Mouse (Mus musculus): ENCODE results near the gene Gkn3. TPM values are rescaled to one million over a fixed set of nuclear protein-coding genes. Genes with fewer than 3 reads are reported as not detected.

Gene Gkn3
- polyA plus RNA-seq, 1 experiment from 2014 or later = 0.62 TPM

DNA sequence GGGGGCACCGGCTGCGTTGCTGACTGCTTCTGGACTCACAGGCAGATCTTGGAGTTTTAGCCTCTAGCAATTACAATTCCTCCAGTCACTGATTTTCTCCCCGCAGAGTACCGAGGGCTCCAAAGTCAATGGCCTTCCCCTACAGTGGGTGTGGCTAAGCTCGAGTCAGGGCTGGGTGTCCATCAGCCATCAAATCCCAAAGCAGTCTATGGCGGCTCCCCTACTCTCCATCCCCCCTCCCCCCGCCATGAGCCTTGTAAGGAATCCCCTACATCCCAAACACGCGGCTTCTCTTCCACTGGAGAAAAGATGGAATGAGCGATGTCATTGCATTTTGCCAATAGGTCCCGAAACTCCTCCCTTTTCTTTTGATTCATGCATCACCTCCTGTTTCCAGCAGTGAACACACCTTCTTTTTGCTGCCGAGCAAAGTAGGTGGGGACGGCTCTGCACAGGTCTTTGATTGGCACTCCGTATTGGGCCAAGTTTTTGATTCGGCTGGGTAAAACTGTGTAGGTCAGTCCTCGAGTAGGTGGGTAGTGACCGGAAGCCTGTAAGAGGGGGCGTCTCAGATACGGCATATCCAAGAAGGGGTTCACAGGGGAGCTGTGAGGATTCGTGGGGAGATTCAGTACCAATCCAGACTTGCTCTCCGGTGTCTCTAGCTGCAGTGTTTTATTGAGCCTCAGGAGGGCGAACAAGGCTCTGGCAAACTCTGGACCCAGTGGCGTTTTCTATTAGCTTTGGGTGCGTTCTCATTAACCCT, 4.6 kb downstream of the Gkn3 start:
- ATAC-seq (replicated peaks; ENCODE audit: extremely low read depth, insufficient read depth, low FRiP score) = no peak
- Histone ChIP-seq H3K4me1 (ENCODE audit: control insufficient read depth, insufficient read depth, low read length) (peaks cover 9% of the 10 kb centered on the region; the same call in 1 of the 2 replicates), H3K4me2 (ENCODE audit: low read depth, low read length) (peak overlapping the region; percentile 64), H3K36me3 (ENCODE audit: control insufficient read depth, insufficient read depth) (no peaks in the 10 kb centered on the region), H3K27ac (ENCODE audit: low read length) (no peak overlapping the region), H3K4me3 (ENCODE audit: low read length) (peak overlapping the region; percentile 41), H3K9ac (ENCODE audit: low read length) (0 out of 2 replicates have a peak overlapping the region, but pooled peaks have one; percentile 27), H3K27me3 (ENCODE audit: control insufficient read depth, insufficient read depth, low read length) (peaks cover 47% of the 10 kb centered on the region), H3K9me3 (replicated peaks; ENCODE audit: control insufficient read depth, low read length) (no peaks in the 10 kb centered on the region)
- WGBS = 11% methylated on average over 24 of the region's 24 CpGs

DNA sequence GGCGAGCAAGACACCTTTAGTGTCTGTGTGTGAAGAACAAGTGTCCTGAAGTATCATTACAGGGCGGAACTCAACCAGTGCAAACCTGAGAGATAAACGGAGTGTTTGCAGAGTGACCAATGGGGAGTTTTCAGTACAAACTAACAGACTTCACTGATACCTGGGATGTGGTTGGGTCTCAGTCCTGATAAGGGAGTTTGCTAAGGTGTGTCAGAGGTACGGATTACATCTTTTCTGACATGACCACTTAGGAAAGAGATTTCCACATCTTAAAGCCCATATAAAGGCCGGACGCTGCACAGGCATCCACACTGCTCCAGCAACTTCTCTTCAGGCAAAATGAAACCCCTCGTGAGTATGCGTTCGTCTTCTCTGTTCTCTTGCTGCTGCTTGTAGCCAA, 15.7 kb downstream of the Gkn3 start, which contains the start of gene Gkn2:
Gkn2 (plus strand) TSS at position 301 of the 400 bp plus-strand sequence.
- no peak within 1 kb of the TSS for H3K4me2 ChIP-seq (ENCODE audit: low read depth, low read length)
- 81% methylated on average over 9 of the region's 9 CpGs for WGBS
- no peak within 1 kb of the TSS for H3K4me3 ChIP-seq (ENCODE audit: low read length)
- no peak within 1 kb of the TSS for H3K9ac ChIP-seq (ENCODE audit: low read length)
- H3K36me3 ChIP-seq (ENCODE audit: control insufficient read depth, insufficient read depth) = no peaks in the 10 kb centered on the region
- H3K4me1 ChIP-seq (ENCODE audit: control insufficient read depth, insufficient read depth, low read length) = no peaks in the 10 kb centered on the region
- no peak within 1 kb of the TSS for H3K27ac ChIP-seq (ENCODE audit: low read length)
- no peaks in the 10 kb centered on the region for H3K9me3 ChIP-seq (replicated peaks; ENCODE audit: control insufficient read depth, low read length)
- H3K27me3 ChIP-seq (ENCODE audit: control insufficient read depth, insufficient read depth, low read length) = peaks cover 5% of the 10 kb centered on the region
- ATAC-seq (replicated peaks; ENCODE audit: extremely low read depth, insufficient read depth, low FRiP score) = no peak

DNA sequence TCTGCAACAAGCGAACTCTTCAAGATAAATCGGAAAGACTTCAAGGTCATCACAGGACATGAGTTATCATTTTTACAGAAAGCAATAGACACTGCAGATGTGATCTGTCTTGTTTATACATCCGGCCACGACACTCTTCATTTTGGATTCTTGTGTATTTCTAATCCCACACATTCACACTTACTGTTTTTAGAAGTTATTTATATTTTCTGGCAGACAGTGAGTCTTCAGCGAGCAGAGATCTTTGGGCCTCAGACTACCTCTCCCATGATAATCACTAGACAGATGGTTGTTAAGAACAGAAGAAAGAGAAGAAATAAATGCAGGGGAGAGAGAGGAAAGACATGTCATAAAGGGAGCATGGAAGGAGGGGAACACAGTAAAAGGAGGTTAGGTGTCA, 19.5 kb downstream of the Gkn3 start:
- H3K9me3 ChIP-seq (replicated peaks; ENCODE audit: control insufficient read depth, low read length) = no peaks in the 10 kb centered on the region
- H3K27ac ChIP-seq (ENCODE audit: low read length) = no peak overlapping the region
- no peaks in the 10 kb centered on the region for H3K4me1 ChIP-seq (ENCODE audit: control insufficient read depth, insufficient read depth, low read length)
- WGBS = 73% methylated on average over 5 of the region's 5 CpGs
- ATAC-seq (replicated peaks; ENCODE audit: extremely low read depth, insufficient read depth, low FRiP score) = no peak
- H3K4me2 ChIP-seq (ENCODE audit: low read depth, low read length) = no peak overlapping the region
- H3K9ac ChIP-seq (ENCODE audit: low read length) = no peak overlapping the region
- H3K36me3 ChIP-seq (ENCODE audit: control insufficient read depth, insufficient read depth) = no peaks in the 10 kb centered on the region
- H3K27me3 ChIP-seq (ENCODE audit: control insufficient read depth, insufficient read depth, low read length) = peaks cover 3% of the 10 kb centered on the region
- no peak overlapping the region for H3K4me3 ChIP-seq (ENCODE audit: low read length)

GRCm38 (mm10) chr6:87354441-87354840, 34.3 kb downstream of the Gkn3 start:
- H3K9ac ChIP-seq (ENCODE audit: low read length) = no peak overlapping the region
- no peak overlapping the region for H3K4me2 ChIP-seq (ENCODE audit: low read depth, low read length)
- no peak overlapping the region for H3K27ac ChIP-seq (ENCODE audit: low read length)
- WGBS = 70% methylated on average over 5 of the region's 5 CpGs
- H3K27me3 ChIP-seq (ENCODE audit: control insufficient read depth, insufficient read depth, low read length) = no peaks in the 10 kb centered on the region
- no peaks in the 10 kb centered on the region for H3K4me1 ChIP-seq (ENCODE audit: control insufficient read depth, insufficient read depth, low read length)
- no peak overlapping the region for H3K4me3 ChIP-seq (ENCODE audit: low read length)
- no peaks in the 10 kb centered on the region for H3K9me3 ChIP-seq (replicated peaks; ENCODE audit: control insufficient read depth, low read length)
- ATAC-seq (replicated peaks; ENCODE audit: extremely low read depth, insufficient read depth, low FRiP score) = no peak
- no peaks in the 10 kb centered on the region for H3K36me3 ChIP-seq (ENCODE audit: control insufficient read depth, insufficient read depth)

DNA sequence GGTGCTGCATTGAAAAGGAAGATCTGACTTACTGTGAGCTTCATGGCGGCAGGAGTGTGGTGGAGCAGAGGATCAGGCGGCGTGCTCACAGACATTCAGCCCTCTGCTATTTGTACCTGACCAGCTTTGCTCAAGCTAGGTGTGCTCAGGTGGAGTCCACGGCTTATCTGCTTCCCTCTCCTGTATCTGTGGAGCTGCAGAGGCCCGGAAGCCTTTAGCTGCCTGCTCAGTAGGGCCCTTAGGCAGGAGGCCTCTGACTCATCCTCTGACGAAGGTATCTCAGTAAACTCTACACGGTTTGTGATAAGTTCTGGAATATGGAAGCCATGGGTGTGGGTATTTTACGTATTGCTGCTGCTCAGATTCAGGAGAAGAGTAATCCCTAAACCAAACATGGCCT, 37.9 kb downstream of the Gkn3 start, which contains the start of gene Gkn1:
Gkn1 (minus strand) TSS at position 114 of the 400 bp plus-strand sequence.
- Histone ChIP-seq H3K4me1 (ENCODE audit: control insufficient read depth, insufficient read depth, low read length) (no peaks in the 10 kb centered on the region), H3K36me3 (ENCODE audit: control insufficient read depth, insufficient read depth) (no peaks in the 10 kb centered on the region), H3K27me3 (ENCODE audit: control insufficient read depth, insufficient read depth, low read length) (0 out of 2 replicates have a peak, but pooled peaks cover 3% of the 10 kb centered on the region), H3K4me3 (ENCODE audit: low read length) (no peak within 1 kb of the TSS), H3K4me2 (ENCODE audit: low read depth, low read length) (no peak within 1 kb of the TSS), H3K27ac (ENCODE audit: low read length) (no peak within 1 kb of the TSS), H3K9ac (ENCODE audit: low read length) (no peak within 1 kb of the TSS), H3K9me3 (replicated peaks; ENCODE audit: control insufficient read depth, low read length) (no peaks in the 10 kb centered on the region)
- 81% methylated on average over 8 of the region's 8 CpGs for WGBS
- no peak for ATAC-seq (replicated peaks; ENCODE audit: extremely low read depth, insufficient read depth, low FRiP score)

- Histone ChIP-seq H3K4me3 (ENCODE audit: low read length) (peak overlapping the region; percentile 73), H3K4me2 (ENCODE audit: low read depth, low read length) (peak overlapping the region; percentile 96), H3K9me3 (replicated peaks; ENCODE audit: control insufficient read depth, low read length) (no peaks in the 10 kb centered on the region), H3K27ac (ENCODE audit: low read length) (no peak overlapping the region), H3K27me3 (ENCODE audit: control insufficient read depth, insufficient read depth, low read length) (peaks cover 9% of the 10 kb centered on the region), H3K4me1 (ENCODE audit: control insufficient read depth, insufficient read depth, low read length) (peaks cover 4% of the 10 kb centered on the region; the same call in 1 of the 2 replicates), H3K9ac (ENCODE audit: low read length) (no peak overlapping the region), H3K36me3 (ENCODE audit: control insufficient read depth, insufficient read depth) (no peaks in the 10 kb centered on the region)
- 28% methylated on average over 6 of the region's 6 CpGs for whole genome bisulfite sequencing
- ATAC-seq (replicated peaks; ENCODE audit: extremely low read depth, insufficient read depth, low FRiP score) = no peak
These were observed 52.8 kb downstream of the Gkn3 start for GRCm38 (mm10) chr6:87335935-87336295.

DNA sequence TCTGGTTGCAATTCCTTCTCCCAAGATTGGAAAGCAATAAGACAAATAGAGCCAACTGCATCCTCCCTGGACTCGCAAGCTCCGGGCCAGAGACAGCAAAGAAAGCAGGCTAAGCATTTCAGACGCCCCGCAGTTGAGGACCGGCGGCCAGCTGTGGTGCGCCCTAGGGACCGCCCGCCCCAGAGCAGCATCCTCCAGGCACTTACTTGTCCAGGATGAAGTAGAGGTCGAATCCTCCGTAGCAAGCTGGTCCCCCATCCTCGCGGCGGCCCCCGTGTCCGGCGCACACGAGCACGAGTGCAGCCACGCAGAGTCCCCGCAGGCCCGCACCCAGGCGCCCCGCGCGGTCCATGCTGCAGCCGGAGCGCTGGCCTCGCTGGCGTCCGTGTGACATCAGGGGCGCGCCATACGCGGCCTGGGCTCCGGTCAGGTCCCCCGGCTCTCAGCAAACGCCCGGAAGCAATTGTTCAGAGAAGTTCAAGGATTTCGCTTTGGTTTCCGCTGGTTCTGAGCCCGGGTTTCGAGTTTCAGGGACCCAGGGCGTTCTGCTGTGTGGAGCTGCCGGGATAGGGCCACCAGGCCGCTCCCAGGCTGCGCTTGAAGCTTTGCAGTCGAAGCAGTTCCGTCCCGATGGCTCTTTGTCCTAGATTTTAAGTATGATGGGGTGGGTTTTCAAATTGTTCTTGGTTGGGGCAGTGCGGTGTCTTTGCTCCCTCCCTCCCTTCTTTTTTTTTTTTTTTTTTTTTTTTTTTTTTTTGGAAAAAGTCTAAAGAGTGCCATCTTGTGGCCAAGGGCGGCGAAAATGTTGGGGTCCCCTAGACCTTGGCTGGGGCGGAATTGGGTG, 53.4 kb downstream of the Gkn3 start, which contains the start of gene Antxr1:
Antxr1 (minus strand) TSS at position 731 of the 844 bp plus-strand sequence.
- WGBS = under 1% methylated on average over 54 of the region's 54 CpGs

GRCm38 (mm10) chr6:87334361-87335090, 54.2 kb downstream of the Gkn3 start:
- peaks cover 4% of the 10 kb centered on the region; the same call in 1 of the 2 replicates for H3K4me1 ChIP-seq (ENCODE audit: control insufficient read depth, insufficient read depth, low read length)
- H3K4me3 ChIP-seq (ENCODE audit: low read length) = peak overlapping the region; percentile 73
- 28% methylated on average over 11 of the region's 11 CpGs for WGBS
- peak overlapping the region; percentile 96 for H3K4me2 ChIP-seq (ENCODE audit: low read depth, low read length)
- no peak for ATAC-seq (replicated peaks; ENCODE audit: extremely low read depth, insufficient read depth, low FRiP score)
- H3K9ac ChIP-seq (ENCODE audit: low read length) = peak overlapping the region; percentile 85
- no peaks in the 10 kb centered on the region for H3K9me3 ChIP-seq (replicated peaks; ENCODE audit: control insufficient read depth, low read length)
- peaks cover 9% of the 10 kb centered on the region for H3K27me3 ChIP-seq (ENCODE audit: control insufficient read depth, insufficient read depth, low read length)
- H3K27ac ChIP-seq (ENCODE audit: low read length) = peak overlapping the region; percentile 85
- H3K36me3 ChIP-seq (ENCODE audit: control insufficient read depth, insufficient read depth) = no peaks in the 10 kb centered on the region

More for the DNA sequence above, 53.4 kb downstream of the Gkn3 start, which contains the start of gene Antxr1:
- Histone ChIP-seq H3K27ac (ENCODE audit: low read length) (peak within 1 kb of the TSS; percentile 85), H3K36me3 (ENCODE audit: control insufficient read depth, insufficient read depth) (no peaks in the 10 kb centered on the region), H3K4me2 (ENCODE audit: low read depth, low read length) (peak within 1 kb of the TSS; percentile 96), H3K9me3 (replicated peaks; ENCODE audit: control insufficient read depth, low read length) (no peaks in the 10 kb centered on the region), H3K9ac (ENCODE audit: low read length) (peak within 1 kb of the TSS; percentile 85), H3K4me1 (ENCODE audit: control insufficient read depth, insufficient read depth, low read length) (peaks cover 4% of the 10 kb centered on the region; the same call in 1 of the 2 replicates), H3K4me3 (ENCODE audit: low read length) (peak within 1 kb of the TSS; percentile 73), H3K27me3 (ENCODE audit: control insufficient read depth, insufficient read depth, low read length) (peaks cover 9% of the 10 kb centered on the region)
- ATAC-seq (replicated peaks; ENCODE audit: extremely low read depth, insufficient read depth, low FRiP score) = peak; percentile 62
